Mouse (Mus musculus): ENCODE results near the gene Tnfsf11.

Tnfsf11 gene

GRCm38 (mm10) chr14:78307286-78308237, at the start of gene Tnfsf11:
Tnfsf11 (minus strand) TSS chr14:78308043.
- DNase-seq (ENCODE audit: inconsistent ontology term), result peak; percentile 17

- no peak for DNase-seq (ENCODE audit: inconsistent ontology term)
Observed at GRCm38 (mm10) chr14:78356764-78357163, 48.9 kb upstream of the Tnfsf11 start.

GRCm38 (mm10) chr14:78355381-78355780, 47.5 kb upstream of the Tnfsf11 start:
- DNase-seq (ENCODE audit: inconsistent ontology term), result no peak

GRCm38 (mm10) chr14:78352865-78353264, 45.0 kb upstream of the Tnfsf11 start:
- no peak for DNase-seq (ENCODE audit: inconsistent ontology term)

- DNase-seq (ENCODE audit: inconsistent ontology term), result no peak
Observed at GRCm38 (mm10) chr14:78351544-78351943, 43.7 kb upstream of the Tnfsf11 start.

GRCm38 (mm10) chr14:78347715-78348114, 39.9 kb upstream of the Tnfsf11 start:
- peak; percentile 90 for DNase-seq (ENCODE audit: inconsistent ontology term)

GRCm38 (mm10) chr14:78343007-78343406, 35.2 kb upstream of the Tnfsf11 start:
- peak; percentile 63 for DNase-seq (ENCODE audit: inconsistent ontology term)

GRCm38 (mm10) chr14:78342146-78342545, 34.3 kb upstream of the Tnfsf11 start:
- no peak for DNase-seq (ENCODE audit: inconsistent ontology term)

GRCm38 (mm10) chr14:78333341-78333740, 25.5 kb upstream of the Tnfsf11 start:
- no peak for DNase-seq (ENCODE audit: inconsistent ontology term)

- no peak for DNase-seq (ENCODE audit: inconsistent ontology term)
Observed at GRCm38 (mm10) chr14:78331368-78331767, 23.5 kb upstream of the Tnfsf11 start.

- no peak for DNase-seq (ENCODE audit: inconsistent ontology term)
Observed at GRCm38 (mm10) chr14:78330576-78331300, 22.9 kb upstream of the Tnfsf11 start.

GRCm38 (mm10) chr14:78329765-78330451, 22.1 kb upstream of the Tnfsf11 start:
- DNase-seq (ENCODE audit: inconsistent ontology term), result no peak

- no peak for DNase-seq (ENCODE audit: inconsistent ontology term)
Observed at GRCm38 (mm10) chr14:78323356-78323755, 15.5 kb upstream of the Tnfsf11 start.

GRCm38 (mm10) chr14:78322916-78323315, 15.1 kb upstream of the Tnfsf11 start:
- DNase-seq (ENCODE audit: inconsistent ontology term), result no peak

- no peak for DNase-seq (ENCODE audit: inconsistent ontology term)
Observed at GRCm38 (mm10) chr14:78320248-78320647, 12.4 kb upstream of the Tnfsf11 start.

- DNase-seq (ENCODE audit: inconsistent ontology term), result no peak
Observed at GRCm38 (mm10) chr14:78319580-78319979, 11.7 kb upstream of the Tnfsf11 start.

GRCm38 (mm10) chr14:78319000-78319399, 11.2 kb upstream of the Tnfsf11 start:
- no peak for DNase-seq (ENCODE audit: inconsistent ontology term)

- DNase-seq (ENCODE audit: inconsistent ontology term), result no peak
Observed at GRCm38 (mm10) chr14:78317623-78318022, 9.8 kb upstream of the Tnfsf11 start.

GRCm38 (mm10) chr14:78300914-78301313, 6.9 kb downstream of the Tnfsf11 start:
- DNase-seq (ENCODE audit: inconsistent ontology term), result no peak

- DNase-seq (ENCODE audit: inconsistent ontology term), result no peak
Observed at GRCm38 (mm10) chr14:78292687-78293086, 15.2 kb downstream of the Tnfsf11 start.

- DNase-seq (ENCODE audit: inconsistent ontology term), result no peak
Observed at GRCm38 (mm10) chr14:78289912-78290523, 17.8 kb downstream of the Tnfsf11 start.

- DNase-seq (ENCODE audit: inconsistent ontology term), result no peak
Observed at GRCm38 (mm10) chr14:78288903-78289302, 18.9 kb downstream of the Tnfsf11 start.

Measured in Muller cell, postnatal 12 days (primary cell).